Mouse (Mus musculus): ENCODE results near the gene Ugcg. TPM values are rescaled to one million over a fixed set of nuclear protein-coding genes. Genes with fewer than 3 reads are reported as not detected.
"Not testable (repeated sequence)": the region's sequence is repeated elsewhere in the genome, so short reads cannot be mapped to it uniquely, and the experiment has no call there.

Ugcg gene
- total RNA-seq, 1 experiment from 2014 or later, result 120 TPM

DNA sequence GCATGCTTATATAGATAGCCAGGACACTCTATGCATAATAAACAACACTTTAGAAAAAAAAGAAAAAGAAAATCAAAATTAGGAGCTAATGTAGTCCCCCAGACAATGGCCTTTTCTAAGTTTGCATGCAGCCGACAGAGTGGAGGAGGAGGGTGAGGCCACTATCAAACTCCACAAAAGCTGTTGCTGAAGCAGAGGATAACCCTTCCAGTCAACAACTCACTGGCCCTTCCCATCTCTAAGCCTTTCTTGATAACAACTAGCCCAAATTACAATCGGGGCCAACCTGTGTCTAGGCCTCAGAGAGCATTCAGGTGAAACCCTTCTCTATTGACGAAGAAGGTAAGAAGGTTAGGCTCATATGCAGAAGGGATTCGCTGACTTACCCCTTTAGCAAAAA, 56.7 kb downstream of the Ugcg start:
- ATAC-seq (ENCODE audit: extremely low read depth, insufficient number of reproducible peaks, low FRiP score, poor library complexity, severe bottlenecking), result no peak

DNA sequence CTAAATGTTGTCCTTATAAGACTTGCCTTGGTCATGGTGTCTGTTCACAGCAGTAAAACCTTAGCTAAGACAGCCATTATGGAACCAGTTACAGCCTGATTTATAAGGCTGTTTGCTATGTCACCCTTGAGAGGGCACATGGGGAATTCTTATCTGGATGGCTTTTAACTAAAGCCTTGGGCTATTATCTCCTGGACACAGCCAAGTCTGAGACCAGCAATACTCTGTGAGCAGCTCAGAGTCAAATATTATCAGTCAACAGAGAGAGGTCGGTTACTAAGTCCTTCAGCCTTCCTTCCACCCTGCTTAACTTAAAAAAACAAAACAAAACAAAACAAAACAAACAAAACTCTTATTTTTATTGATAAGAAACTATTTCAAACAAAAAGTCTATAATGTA, 58.5 kb downstream of the Ugcg start:
- no peak for ATAC-seq (ENCODE audit: extremely low read depth, insufficient number of reproducible peaks, low FRiP score, poor library complexity, severe bottlenecking)

DNA sequence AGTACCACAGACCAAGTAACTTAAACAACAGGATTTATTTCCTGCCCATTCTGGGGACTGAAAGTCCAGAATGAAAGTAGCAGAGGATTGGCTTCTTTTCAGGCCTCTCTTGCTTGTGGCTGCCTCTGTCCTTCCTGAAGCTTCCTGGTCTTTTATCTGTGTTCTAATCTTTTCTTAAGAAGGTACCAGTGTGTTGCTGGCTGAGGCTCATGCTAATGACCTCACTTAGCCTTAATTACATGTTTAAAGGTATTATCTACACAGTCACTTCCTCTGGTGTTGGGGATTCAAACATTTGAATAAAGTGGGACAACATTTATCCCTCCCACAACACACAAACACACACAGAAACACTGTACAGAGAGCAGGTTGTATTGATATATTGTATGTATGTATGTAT, 59.0 kb downstream of the Ugcg start:
- no peak for ATAC-seq (ENCODE audit: extremely low read depth, insufficient number of reproducible peaks, low FRiP score, poor library complexity, severe bottlenecking)

DNA sequence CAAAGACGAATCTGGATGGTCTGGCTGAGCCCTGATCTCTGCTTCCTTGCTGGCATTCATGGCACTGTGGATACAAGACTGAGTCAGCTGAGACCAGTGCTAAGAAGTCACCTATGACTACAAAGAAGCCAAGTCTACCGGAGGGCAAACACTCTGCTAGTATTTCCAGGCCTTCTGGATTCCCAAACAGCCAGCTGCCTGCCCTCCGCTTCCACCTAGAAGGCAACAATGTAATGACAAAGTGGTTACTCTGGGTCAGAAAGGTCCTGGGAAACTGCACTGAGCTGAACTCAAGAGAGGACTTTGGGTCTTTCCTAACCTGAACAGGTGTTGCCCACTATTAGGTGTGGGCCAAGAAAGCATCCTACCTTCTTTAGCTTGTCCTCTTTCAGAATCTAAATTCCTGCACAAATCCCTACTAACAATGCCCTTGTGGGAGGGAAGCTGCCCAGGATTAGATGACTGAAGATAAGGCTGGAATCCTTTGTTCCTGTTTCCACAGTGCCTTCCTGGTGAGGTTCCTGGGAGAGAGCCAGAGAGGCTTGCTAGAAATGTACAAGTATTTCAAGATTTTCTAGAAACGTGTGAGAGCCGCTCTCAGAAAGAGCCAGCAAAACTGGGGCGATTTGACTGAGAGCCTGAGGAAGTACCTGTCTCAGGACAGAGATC, 63.5 kb downstream of the Ugcg start:
- no peak for ATAC-seq (ENCODE audit: extremely low read depth, insufficient number of reproducible peaks, low FRiP score, poor library complexity, severe bottlenecking)

DNA sequence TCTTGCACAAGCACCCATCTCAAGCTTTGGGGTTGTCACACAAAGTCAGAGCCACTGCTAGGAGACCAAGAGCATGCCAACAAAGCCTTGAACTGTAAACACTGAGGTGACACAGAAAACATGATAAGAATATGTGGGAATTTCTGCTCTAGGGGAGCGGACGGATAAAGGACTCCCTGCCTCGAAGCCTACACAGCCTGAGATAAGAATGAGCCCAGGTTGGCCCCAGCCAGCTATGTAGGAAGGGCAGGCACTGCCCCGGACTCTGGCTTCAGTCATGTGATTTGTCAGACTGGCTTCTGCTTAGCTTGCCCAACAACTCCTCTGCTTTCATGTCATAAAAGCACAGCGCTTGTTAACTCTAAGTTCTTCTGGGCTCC, 64.0 kb downstream of the Ugcg start:
- ATAC-seq (ENCODE audit: extremely low read depth, insufficient number of reproducible peaks, low FRiP score, poor library complexity, severe bottlenecking), result no peak

DNA sequence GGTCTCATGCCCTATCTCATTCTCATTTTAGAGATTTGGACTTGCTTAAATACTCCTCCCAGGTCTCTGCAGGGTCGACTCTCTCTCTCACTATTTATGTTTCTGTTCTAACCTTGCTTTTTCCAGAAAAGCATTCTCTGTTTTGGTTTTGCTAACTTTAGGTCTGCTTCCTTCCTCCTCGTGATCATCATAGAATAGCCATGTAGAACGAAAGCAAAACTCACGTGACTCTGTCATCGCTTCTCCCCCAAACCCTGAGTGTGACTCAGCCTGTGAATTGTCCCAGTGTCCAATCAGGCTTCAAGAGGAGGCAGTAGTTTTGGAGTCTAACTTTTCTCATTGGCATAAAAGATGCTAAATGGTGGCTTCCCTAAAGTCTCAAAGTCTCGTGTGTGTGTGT, 65.3 kb downstream of the Ugcg start:
- peak; percentile 80 for ATAC-seq (ENCODE audit: extremely low read depth, insufficient number of reproducible peaks, low FRiP score, poor library complexity, severe bottlenecking)

DNA sequence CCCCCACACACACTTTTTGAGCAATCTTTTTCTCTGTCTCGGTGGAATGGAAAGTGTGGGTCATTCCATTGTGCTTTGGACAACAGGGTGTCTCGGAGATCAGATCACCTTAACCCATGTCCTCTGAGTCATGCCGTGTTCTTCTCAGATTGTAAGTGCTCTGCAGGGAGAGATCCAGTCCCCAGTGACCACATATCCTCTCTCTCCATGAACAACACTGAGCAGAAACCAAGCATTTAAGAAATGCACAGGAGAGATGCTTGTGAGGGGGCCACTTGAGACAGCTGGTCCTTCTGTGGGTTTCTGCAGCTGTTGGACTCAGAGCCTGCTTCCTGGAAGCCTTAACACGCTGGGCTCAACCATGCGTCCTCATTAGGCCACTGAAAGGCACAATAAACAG, 66.9 kb downstream of the Ugcg start:
- no peak for ATAC-seq (ENCODE audit: extremely low read depth, insufficient number of reproducible peaks, low FRiP score, poor library complexity, severe bottlenecking)

DNA sequence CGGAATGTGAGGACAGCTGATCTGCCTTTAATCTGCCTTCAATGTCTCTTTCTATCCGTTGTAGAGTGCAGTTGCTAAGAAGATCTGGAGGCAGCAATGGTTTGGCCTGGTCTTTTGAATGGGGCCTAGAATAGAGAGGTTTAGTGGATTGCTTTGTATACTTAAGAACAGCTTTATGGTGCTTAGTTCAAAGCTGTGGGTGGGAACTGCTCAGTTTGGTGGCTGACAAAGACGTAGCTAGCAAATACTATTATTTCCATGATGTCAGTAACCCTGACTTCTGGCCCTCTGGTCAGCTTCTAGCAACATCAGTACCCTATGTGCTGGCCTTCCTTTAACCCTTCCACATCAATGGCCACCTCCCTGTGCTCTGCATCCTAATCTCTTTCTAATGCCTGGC, 68.8 kb downstream of the Ugcg start:
- no peak for ATAC-seq (ENCODE audit: extremely low read depth, insufficient number of reproducible peaks, low FRiP score, poor library complexity, severe bottlenecking)

DNA sequence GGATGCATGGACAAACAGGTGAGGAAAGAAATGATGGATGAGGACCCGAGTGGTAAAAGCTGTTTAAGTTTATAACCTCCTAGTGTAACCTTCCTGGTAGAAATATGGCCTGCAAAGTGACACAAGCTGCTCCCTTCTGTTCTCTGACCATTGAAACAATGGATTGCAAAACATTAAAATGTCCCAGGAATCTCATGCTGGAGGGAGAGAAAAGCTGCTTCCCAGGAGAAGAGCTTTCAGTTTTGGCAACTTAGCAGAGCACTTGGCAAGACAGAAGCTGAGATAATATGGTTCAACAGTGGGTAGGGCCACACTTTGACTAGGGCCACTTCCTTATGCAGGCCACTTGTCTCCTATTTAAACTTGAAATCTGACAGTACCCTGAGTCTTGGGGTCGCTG, 69.7 kb downstream of the Ugcg start:
- ATAC-seq (ENCODE audit: extremely low read depth, insufficient number of reproducible peaks, low FRiP score, poor library complexity, severe bottlenecking), result no peak

DNA sequence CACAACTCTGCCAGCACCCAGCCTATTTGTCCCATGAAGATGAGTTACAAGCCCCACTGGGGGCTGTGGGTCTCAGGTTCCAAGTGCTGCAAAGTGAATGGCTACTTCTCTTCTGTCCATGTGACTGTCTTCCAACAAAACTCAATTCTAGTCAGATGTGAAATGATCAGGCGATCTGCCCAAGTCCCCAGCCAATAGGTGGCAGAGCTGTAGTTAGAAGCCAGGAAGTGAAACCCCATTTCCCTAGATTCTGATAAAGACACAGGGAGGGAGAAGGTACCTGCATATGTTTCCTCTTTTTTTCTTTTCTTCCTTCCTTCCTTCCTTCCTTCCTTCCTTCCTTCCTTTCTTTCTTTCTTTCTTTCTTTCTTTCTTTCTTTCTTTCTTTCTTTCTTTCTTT, 70.7 kb downstream of the Ugcg start:
- ATAC-seq (ENCODE audit: extremely low read depth, insufficient number of reproducible peaks, low FRiP score, poor library complexity, severe bottlenecking), result no peak

DNA sequence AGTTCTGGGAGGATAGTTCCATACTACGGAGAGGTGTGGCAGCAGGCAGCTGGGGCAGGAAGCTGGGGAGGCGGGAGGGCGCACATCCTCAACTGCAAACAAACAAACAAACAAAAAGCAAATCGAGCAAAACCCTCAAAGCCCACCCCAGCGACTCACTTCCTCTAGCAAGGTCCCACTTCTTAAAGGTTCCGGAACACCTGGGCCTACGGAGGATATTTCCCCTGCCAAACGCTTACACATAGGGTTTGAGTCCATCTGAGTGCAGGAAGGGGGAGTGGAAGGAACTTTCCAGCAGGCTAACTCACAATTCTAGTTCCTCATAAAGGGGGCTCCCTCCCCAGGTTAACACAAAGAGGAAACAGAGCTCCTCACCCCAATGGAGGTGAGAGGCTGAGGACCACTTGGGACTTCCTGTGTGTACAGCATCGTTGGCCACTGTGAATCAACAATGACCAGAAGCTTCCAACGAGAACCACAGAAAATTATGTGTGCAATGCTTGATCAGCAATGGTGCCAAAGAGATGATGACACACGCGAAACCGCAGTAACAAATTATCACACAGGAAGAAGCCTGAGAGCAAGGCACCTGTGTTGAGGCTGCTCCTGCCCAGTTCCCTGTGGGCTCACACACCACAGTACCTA, 71.9 kb downstream of the Ugcg start:
- ATAC-seq (ENCODE audit: extremely low read depth, insufficient number of reproducible peaks, low FRiP score, poor library complexity, severe bottlenecking), result peak; percentile 75

DNA sequence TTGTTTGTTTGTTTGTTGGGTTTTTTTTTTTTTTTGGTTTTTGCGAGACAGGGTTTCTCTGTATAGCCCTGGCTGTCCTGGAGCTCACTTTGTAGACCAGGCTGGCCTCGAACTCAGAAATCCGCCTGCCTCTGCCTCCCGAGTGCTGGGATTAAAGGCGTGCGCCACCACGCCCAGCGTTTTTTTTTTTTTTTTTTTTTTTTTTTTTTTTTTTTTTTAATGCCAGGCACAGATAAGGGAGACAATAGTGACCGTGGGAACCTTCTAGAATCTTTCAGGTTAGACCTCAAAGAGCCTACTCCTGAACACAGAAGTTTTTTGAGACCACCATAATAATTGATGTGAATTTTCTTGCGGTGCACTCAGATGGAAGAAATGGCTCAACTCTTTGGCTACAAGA, 72.5 kb downstream of the Ugcg start:
- not testable (repeated sequence) for ATAC-seq (ENCODE audit: extremely low read depth, insufficient number of reproducible peaks, low FRiP score, poor library complexity, severe bottlenecking)

DNA sequence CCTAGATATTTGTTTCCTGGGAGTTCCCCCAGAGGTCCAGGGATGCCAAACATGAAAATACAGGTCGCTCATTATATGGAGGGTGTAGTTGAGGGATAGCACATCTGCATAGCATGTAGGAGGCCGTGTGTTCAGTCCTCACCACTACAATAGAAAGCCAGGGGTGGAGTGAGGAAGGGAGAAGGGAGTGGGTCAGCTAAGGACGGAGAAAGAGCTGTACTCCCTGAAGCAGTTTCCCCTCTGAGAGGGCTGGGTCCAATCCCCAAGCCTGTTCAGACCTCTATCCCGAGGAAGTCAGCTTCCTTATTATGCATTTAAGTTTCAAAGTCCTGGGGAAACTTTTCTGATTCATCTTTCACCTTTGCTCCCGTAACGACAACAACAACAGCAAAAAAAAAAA, 73.1 kb downstream of the Ugcg start:
- no peak for ATAC-seq (ENCODE audit: extremely low read depth, insufficient number of reproducible peaks, low FRiP score, poor library complexity, severe bottlenecking)

DNA sequence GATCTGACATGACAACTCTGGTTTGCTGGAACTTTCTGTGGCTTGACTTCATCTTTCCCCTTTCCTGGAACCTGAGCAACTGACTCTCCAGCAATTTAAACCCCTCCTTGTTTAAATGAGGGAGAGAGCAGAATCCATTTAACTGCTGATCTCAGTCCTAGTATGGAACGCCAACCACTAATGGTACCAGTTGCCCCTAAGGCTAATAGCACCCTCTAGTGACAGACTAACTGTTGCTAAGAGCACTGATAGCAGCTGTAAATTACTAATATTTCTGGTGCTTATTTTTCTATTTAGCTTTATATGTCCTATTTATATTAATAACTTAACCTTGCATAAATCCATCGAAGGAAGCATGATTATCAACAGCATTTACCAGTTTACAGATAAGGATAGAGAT, 74.4 kb downstream of the Ugcg start:
- no peak for ATAC-seq (ENCODE audit: extremely low read depth, insufficient number of reproducible peaks, low FRiP score, poor library complexity, severe bottlenecking)

DNA sequence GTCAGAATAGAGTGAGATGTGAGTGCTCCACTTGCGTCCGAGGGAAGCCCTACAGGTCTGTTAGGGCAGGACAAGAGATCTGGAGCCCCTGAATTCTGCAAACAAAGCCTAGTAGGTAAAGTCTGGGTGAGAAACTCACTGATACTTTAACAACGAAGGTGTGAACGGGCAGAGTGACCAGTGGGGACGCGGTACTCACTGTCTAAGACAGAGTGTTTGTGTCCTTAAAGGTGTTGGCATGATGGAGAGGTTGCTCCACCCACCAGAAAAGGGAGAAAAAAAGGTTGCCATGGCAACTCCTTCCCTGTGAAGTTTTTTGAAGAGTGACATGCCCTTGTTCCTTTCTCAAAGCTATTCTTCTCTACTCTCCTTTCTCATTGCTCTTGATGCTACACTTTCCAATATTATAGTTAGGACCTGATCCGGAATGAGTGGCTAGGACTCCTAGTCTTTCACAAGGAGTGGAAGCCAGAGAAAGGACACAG, 75.6 kb downstream of the Ugcg start:
- no peak for ATAC-seq (ENCODE audit: extremely low read depth, insufficient number of reproducible peaks, low FRiP score, poor library complexity, severe bottlenecking)

DNA sequence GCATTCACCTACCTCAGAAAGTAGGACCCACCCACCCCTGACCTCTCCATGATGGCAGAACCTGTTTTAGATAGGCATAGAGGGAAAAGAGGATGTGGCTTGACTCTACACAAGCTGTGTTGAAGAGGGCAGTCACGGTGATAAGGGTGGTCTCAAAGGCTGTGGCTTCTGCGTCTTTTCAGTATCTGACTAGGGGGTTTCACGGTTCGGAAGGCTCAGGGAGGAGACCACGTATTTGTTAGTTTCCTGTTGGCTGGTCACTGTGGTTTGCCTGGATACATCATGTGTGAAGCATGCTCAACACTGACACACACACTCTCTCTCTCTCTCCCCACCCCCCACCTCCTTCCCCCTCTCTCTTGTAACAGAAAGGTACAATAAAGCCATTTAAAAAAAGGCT, 76.1 kb downstream of the Ugcg start:
- 0 out of 2 replicates have a peak, but pooled peaks have one; percentile 11 for ATAC-seq (ENCODE audit: extremely low read depth, insufficient number of reproducible peaks, low FRiP score, poor library complexity, severe bottlenecking)

DNA sequence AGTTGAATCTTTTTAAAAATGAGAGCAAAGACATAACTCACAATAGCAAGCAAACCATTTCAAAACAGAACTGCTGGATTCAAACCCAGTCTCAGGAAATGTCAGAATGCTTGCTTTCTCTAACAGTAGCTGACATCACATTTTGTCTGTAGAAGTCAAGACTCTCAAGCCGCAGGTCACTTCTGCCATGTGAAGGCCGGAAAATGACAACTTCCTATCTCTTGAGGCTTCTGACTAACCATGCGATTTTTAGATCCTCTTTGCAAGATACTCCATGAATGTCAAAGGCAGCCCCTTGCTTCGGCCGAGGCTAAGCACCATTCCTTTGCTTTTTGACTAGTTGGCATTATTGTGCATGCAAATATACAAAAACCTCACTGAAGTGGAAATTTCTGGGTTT, 76.6 kb downstream of the Ugcg start:
- ATAC-seq (ENCODE audit: extremely low read depth, insufficient number of reproducible peaks, low FRiP score, poor library complexity, severe bottlenecking), result peak; percentile 20; the same call in 1 of the 2 replicates

Measured in neutrophil, adult 5-6 weeks (primary cell).